Mouse (Mus musculus) neutrophil, adult 5-6 weeks (primary cell): Measurements from ENCODE around the gene Rcan2. TPM values are rescaled to one million over a fixed set of nuclear protein-coding genes. Genes with fewer than 3 reads are reported as not detected.

Source experiments
- ATAC-seq: fragments of 151-379, 151-347 bp; 2 replicates; pipeline ENCODE4 v1.8.0; 2017; ENCODE audit warnings: mild to moderate bottlenecking, moderate TSS enrichment; ENCODE audit not compliant: insufficient number of reproducible peaks, poor library complexity, low FRiP score, severe bottlenecking; ENCODE audit errors: extremely low read depth
- total RNA-seq: library from RNA; stranded (forward); fragments of 200-1000 nt; gene quantifications from 2 replicates; pipeline ENCODE4 v1.2.3, GENCODE M21; 2017

Gene Rcan2
- total RNA-seq, 1 experiment from 2014 or later = not detected

- no peak for ATAC-seq
Measured at GRCm38 (mm10) chr17:43990957-43991383, 189.8 kb downstream of the Rcan2 start.

- ATAC-seq = no peak
Measured at GRCm38 (mm10) chr17:43994080-43994479, 192.9 kb downstream of the Rcan2 start.

- ATAC-seq = no peak
Measured at GRCm38 (mm10) chr17:43997514-43997913, 196.4 kb downstream of the Rcan2 start.

- ATAC-seq = no peak
Measured at GRCm38 (mm10) chr17:43998095-43998494, 196.9 kb downstream of the Rcan2 start.

- no peak for ATAC-seq
Measured at GRCm38 (mm10) chr17:44004401-44004800, 203.2 kb downstream of the Rcan2 start.

GRCm38 (mm10) chr17:44007411-44007810, 206.3 kb downstream of the Rcan2 start:
- no peak for ATAC-seq

GRCm38 (mm10) chr17:44011917-44012316, 210.8 kb downstream of the Rcan2 start:
- ATAC-seq = no peak

- no peak for ATAC-seq
Measured at GRCm38 (mm10) chr17:44013756-44014510, 212.8 kb downstream of the Rcan2 start.

- ATAC-seq = no peak
Measured at GRCm38 (mm10) chr17:44016314-44016713, 215.2 kb downstream of the Rcan2 start.

GRCm38 (mm10) chr17:44020707-44021220, 219.6 kb downstream of the Rcan2 start:
- no peak for ATAC-seq

- no peak for ATAC-seq
Measured at GRCm38 (mm10) chr17:44023842-44024241, 222.7 kb downstream of the Rcan2 start.

GRCm38 (mm10) chr17:44025011-44025410, 223.9 kb downstream of the Rcan2 start:
- ATAC-seq = no peak

- no peak for ATAC-seq
Measured at GRCm38 (mm10) chr17:44025935-44026334, 224.8 kb downstream of the Rcan2 start.

- no peak for ATAC-seq
Measured at GRCm38 (mm10) chr17:44026378-44026777, 225.2 kb downstream of the Rcan2 start.

GRCm38 (mm10) chr17:44026786-44027185, 225.6 kb downstream of the Rcan2 start:
- ATAC-seq = no peak

- ATAC-seq = no peak
Measured at GRCm38 (mm10) chr17:44027311-44027710, 226.2 kb downstream of the Rcan2 start.

GRCm38 (mm10) chr17:44029616-44030015, 228.5 kb downstream of the Rcan2 start:
- no peak for ATAC-seq

- ATAC-seq = no peak
Measured at GRCm38 (mm10) chr17:44030776-44031587, 229.8 kb downstream of the Rcan2 start.

GRCm38 (mm10) chr17:44035005-44035404, 233.9 kb downstream of the Rcan2 start:
- no peak for ATAC-seq

GRCm38 (mm10) chr17:44038656-44039055, 237.5 kb downstream of the Rcan2 start:
- no peak for ATAC-seq
